Mouse (Mus musculus): Measurements from ENCODE around the gene Rapgef1. TPM values are rescaled to one million over a fixed set of nuclear protein-coding genes. Genes with fewer than 3 reads are reported as not detected.
A peak's percentile ranks its signal among the peaks of the same experiment; 100 is the strongest.
"Not testable (repeated sequence)": the region's sequence is repeated elsewhere in the genome, so short reads cannot be mapped to it uniquely, and the experiment has no call there.

The Rapgef1 gene
- polyA plus RNA-seq, 1 experiment: 132 TPM

GRCm38 (mm10) chr2:29773323-29773722, 153.8 kb downstream of the Rapgef1 start:
- Histone ChIP-seq H3K4me1 (replicated peaks; ENCODE audit: control insufficient read depth, insufficient read depth, low read length) (no peaks in the 10 kb centered on the region), H3K27ac (ENCODE audit: control insufficient read depth, insufficient read depth, low read length) (no peak overlapping the region), H3K4me3 (ENCODE audit: control insufficient read depth, insufficient read depth, low read length) (no peak overlapping the region), H3K27me3 (ENCODE audit: control insufficient read depth, insufficient read depth, low read length) (no peaks in the 10 kb centered on the region; the same call in 1 of the 2 replicates), H3K36me3 (ENCODE audit: control insufficient read depth, insufficient read depth, low read length) (peaks cover 18% of the 10 kb centered on the region)
- no peak for TF ChIP-seq POLR2A (IDR thresholded peaks at IDR 0.05; ENCODE audit: control insufficient read depth, extremely low read depth, insufficient read depth, low read length, poor library complexity)
- TF ChIP-seq CTCF (IDR thresholded peaks at IDR 0.05; ENCODE audit: borderline replicate concordance, control insufficient read depth, extremely low read depth, insufficient read depth, low read length, poor library complexity): no peak
- WGBS: 88% methylated on average over 4 of the region's 4 CpGs
- DNase-seq: no peak

- H3K4me1 ChIP-seq (replicated peaks; ENCODE audit: control insufficient read depth, insufficient read depth, low read length); DNase-seq; H3K27me3 ChIP-seq (ENCODE audit: control insufficient read depth, insufficient read depth, low read length); H3K4me3 ChIP-seq (ENCODE audit: control insufficient read depth, insufficient read depth, low read length); H3K27ac ChIP-seq (ENCODE audit: control insufficient read depth, insufficient read depth, low read length): not testable (repeated sequence)
- H3K36me3 ChIP-seq (ENCODE audit: control insufficient read depth, insufficient read depth, low read length): peaks cover 69% of the 10 kb centered on the region
- WGBS: 97% methylated on average over 2 of the region's 2 CpGs
Measured at GRCm38 (mm10) chr2:29781256-29781655, 161.7 kb downstream of the Rapgef1 start.

- Histone ChIP-seq H3K36me3 (ENCODE audit: control insufficient read depth, insufficient read depth, low read length) (peaks cover 46% of the 10 kb centered on the region), H3K27ac (ENCODE audit: control insufficient read depth, insufficient read depth, low read length) (no peak overlapping the region), H3K4me1 (replicated peaks; ENCODE audit: control insufficient read depth, insufficient read depth, low read length) (no peaks in the 10 kb centered on the region), H3K4me3 (ENCODE audit: control insufficient read depth, insufficient read depth, low read length) (no peak overlapping the region), H3K27me3 (ENCODE audit: control insufficient read depth, insufficient read depth, low read length) (no peaks in the 10 kb centered on the region)
- no peak for TF ChIP-seq POLR2A (IDR thresholded peaks at IDR 0.05; ENCODE audit: control insufficient read depth, extremely low read depth, insufficient read depth, low read length, poor library complexity)
- TF ChIP-seq CTCF (IDR thresholded peaks at IDR 0.05; ENCODE audit: borderline replicate concordance, control insufficient read depth, extremely low read depth, insufficient read depth, low read length, poor library complexity): no peak
- DNase-seq: no peak
- 82% methylated on average over 4 of the region's 4 CpGs for WGBS
Measured at GRCm38 (mm10) chr2:29784290-29784689, 164.8 kb downstream of the Rapgef1 start.

GRCm38 (mm10) chr2:29787104-29787917, 167.8 kb downstream of the Rapgef1 start, which contains the start of gene Coq4:
TSS of gene Coq4 (plus strand) at chr2:29787493.
- Histone ChIP-seq H3K4me1 (replicated peaks; ENCODE audit: control insufficient read depth, insufficient read depth, low read length) (no peaks in the 10 kb centered on the region), H3K27ac (ENCODE audit: control insufficient read depth, insufficient read depth, low read length) (peak within 1 kb of the TSS; percentile 54; the same call in 1 of the 2 replicates), H3K4me3 (ENCODE audit: control insufficient read depth, insufficient read depth, low read length) (peak within 1 kb of the TSS; percentile 100), H3K27me3 (ENCODE audit: control insufficient read depth, insufficient read depth, low read length) (no peaks in the 10 kb centered on the region), H3K36me3 (ENCODE audit: control insufficient read depth, insufficient read depth, low read length) (peaks cover 26% of the 10 kb centered on the region)
- DNase-seq: peak; percentile 91
- peak; percentile 39; the same call in 1 of the 2 replicates for TF ChIP-seq POLR2A (IDR thresholded peaks at IDR 0.05; ENCODE audit: control insufficient read depth, extremely low read depth, insufficient read depth, low read length, poor library complexity)
- TF ChIP-seq CTCF (IDR thresholded peaks at IDR 0.05; ENCODE audit: borderline replicate concordance, control insufficient read depth, extremely low read depth, insufficient read depth, low read length, poor library complexity): no peak
- 2% methylated on average over 31 of the region's 31 CpGs for WGBS

GRCm38 (mm10) chr2:29787937-29788681, 168.6 kb downstream of the Rapgef1 start, which contains the start of gene Trub2:
TSS of gene Trub2 (minus strand) at chr2:29788502.
- peak within 1 kb of the TSS; percentile 100 for H3K4me3 ChIP-seq (ENCODE audit: control insufficient read depth, insufficient read depth, low read length)
- H3K36me3 ChIP-seq (ENCODE audit: control insufficient read depth, insufficient read depth, low read length): peaks cover 18% of the 10 kb centered on the region
- peak; percentile 88 for DNase-seq
- TF ChIP-seq CTCF (IDR thresholded peaks at IDR 0.05; ENCODE audit: borderline replicate concordance, control insufficient read depth, extremely low read depth, insufficient read depth, low read length, poor library complexity) (peak; percentile 36; the same call in 1 of the 2 replicates), POLR2A (IDR thresholded peaks at IDR 0.05; ENCODE audit: control insufficient read depth, extremely low read depth, insufficient read depth, low read length, poor library complexity) (no peak)
- WGBS: under 1% methylated on average over 45 of the region's 45 CpGs
- H3K4me1 ChIP-seq (replicated peaks; ENCODE audit: control insufficient read depth, insufficient read depth, low read length): no peaks in the 10 kb centered on the region
- peak within 1 kb of the TSS; percentile 54; the same call in 1 of the 2 replicates for H3K27ac ChIP-seq (ENCODE audit: control insufficient read depth, insufficient read depth, low read length)
- H3K27me3 ChIP-seq (ENCODE audit: control insufficient read depth, insufficient read depth, low read length): no peaks in the 10 kb centered on the region

Other genes starting within 250 kb of the Rapgef1 start
- 0.15 and 0.34 TPM in 2 replicates for gene Gm13420, start 132.0 kb downstream of the Rapgef1 start, polyA plus RNA-seq (2012; rRNA removed)
- not detected in 2 replicates for gene Gm13547, start 139.6 kb downstream of the Rapgef1 start, polyA plus RNA-seq (2012; rRNA removed)
- gene Coq4, start 167.8 kb downstream of the Rapgef1 start, polyA plus RNA-seq (2012; rRNA removed): 49.0 and 83.9 TPM in 2 replicates
- gene Trub2, start 168.8 kb downstream of the Rapgef1 start, polyA plus RNA-seq (2012; rRNA removed): 61.1 and 70.5 TPM in 2 replicates
- 34.7 and 35.8 TPM in 2 replicates for gene Slc27a4, start 182.9 kb downstream of the Rapgef1 start, polyA plus RNA-seq (2012; rRNA removed)
- gene Urm1, start 200.4 kb downstream of the Rapgef1 start, polyA plus RNA-seq (2012; rRNA removed): 70.2 and 79.9 TPM in 2 replicates
- 9.9 and 10.4 TPM in 2 replicates for gene Cercam, start 249.4 kb downstream of the Rapgef1 start, polyA plus RNA-seq (2012; rRNA removed)

Measured in thymus, adult 2 months (tissue).